Mouse (Mus musculus) MEL (cell line): Measurements from ENCODE around the gene Timm13. TPM values are rescaled to one million over a fixed set of nuclear protein-coding genes. Genes with fewer than 3 reads are reported as not detected.
A peak's percentile ranks its signal among the peaks of the same experiment; 100 is the strongest.

Experiments
- DNase-seq: peaks from one replicate; pipeline ENCODE4 v3.0.0; 2011; ENCODE audit warnings: low read depth, low spot score
- H3K27ac ChIP-seq: 2 replicates; pipeline ENCODE4 v1.5.1; 2012; ENCODE audit warnings: low read depth, mild to moderate bottlenecking, control low read depth, low read length, moderate library complexity; ENCODE audit not compliant: control insufficient read depth
- H3K27me3 ChIP-seq, 2 experiments: fragments of 150-350 bp in 1 of 2; sonication (generic) in 1 of 2; 2 replicates each; pipeline ENCODE4 v1.6.1; 2012; ENCODE audit warnings: low read length in 2 of 2, mild to moderate bottlenecking in 2 of 2, improper control_type of control experiment in 1 of 2, moderate library complexity in 1 of 2; ENCODE audit not compliant: insufficient read depth in 2 of 2, control insufficient read depth in 1 of 2
- H3K36me3 ChIP-seq, 2 experiments: 2 replicates each; pipeline ENCODE4 v1.6.1; 2012 to 2014; ENCODE audit warnings: low read length in 2 of 2, improper control_type of control experiment in 1 of 2, inconsistent platforms in 1 of 2, mild to moderate bottlenecking in 1 of 2; ENCODE audit not compliant: insufficient read depth in 2 of 2, control insufficient read depth in 1 of 2
- H3K4me1 ChIP-seq, 2 experiments: fragments of 150-350 bp in 1 of 2; sonication (generic) in 1 of 2; 2 replicates each; pipeline ENCODE4 v1.6.1; 2012; ENCODE audit warnings: low read length in 2 of 2, improper control_type of control experiment in 1 of 2, mild to moderate bottlenecking in 1 of 2; ENCODE audit not compliant: insufficient read depth in 2 of 2, control insufficient read depth in 1 of 2
- H3K4me3 ChIP-seq, 2 experiments: fragments of 150-350 bp in 1 of 2; sonication (generic) in 1 of 2; 2 replicates each; pipeline ENCODE4 v1.5.1; 2012; ENCODE audit warnings: low read depth in 2 of 2, low read length in 2 of 2, mild to moderate bottlenecking in 2 of 2, moderate library complexity in 2 of 2, control low read depth in 1 of 2, improper control_type of control experiment in 1 of 2; ENCODE audit not compliant: control insufficient read depth in 1 of 2, insufficient read depth in 1 of 2
- H3K79me2 ChIP-seq: 2 replicates; pipeline ENCODE4 v1.6.1; 2012; ENCODE audit warnings: mild to moderate bottlenecking, low read length, moderate library complexity; ENCODE audit not compliant: control insufficient read depth, poor library complexity, insufficient read depth
- H3K9ac ChIP-seq: 2 replicates; pipeline ENCODE4 v1.6.1; 2012; ENCODE audit warnings: low read depth, mild to moderate bottlenecking, control low read depth, low read length, moderate library complexity; ENCODE audit not compliant: control insufficient read depth, poor library complexity, severe bottlenecking
- H3K9me3 ChIP-seq: fragments of 150-350 bp; sonication (generic); replicated peaks from 2 replicates; pipeline ENCODE4 v1.6.1; 2012; ENCODE audit warnings: mild to moderate bottlenecking, low read length, improper control_type of control experiment, moderate library complexity; ENCODE audit not compliant: insufficient read depth
- BHLHE40 ChIP-seq: IDR thresholded peaks from 2 replicates; pipeline ENCODE4 v1.6.1; 2012; ENCODE audit warnings: low read depth, mild to moderate bottlenecking, inconsistent platforms, low read length, improper control_type of control experiment, borderline replicate concordance
- CHD2 ChIP-seq: IDR thresholded peaks from 2 replicates; pipeline ENCODE4 v1.6.1; 2011; ENCODE audit warnings: low read length, improper control_type of control experiment
- CTCF ChIP-seq, 3 experiments: IDR thresholded peaks in 2 of 3; conservative IDR thresholded peaks in 1 of 3; 2 replicates each; pipeline ENCODE4 v1.5.1; 2011 to 2012; ENCODE audit warnings: low read length in 3 of 3, low read depth in 2 of 3, mild to moderate bottlenecking in 2 of 3, improper control_type of control experiment in 1 of 3, inconsistent platforms in 1 of 3, mixed read lengths in 1 of 3, moderate library complexity in 1 of 3; ENCODE audit not compliant: control insufficient read depth in 1 of 3, insufficient read depth in 1 of 3, poor library complexity in 1 of 3, severe bottlenecking in 1 of 3
- E2F4 ChIP-seq: IDR thresholded peaks from 2 replicates; pipeline ENCODE4 v1.6.1; 2011; ENCODE audit warnings: low read depth, low read length, improper control_type of control experiment, borderline replicate concordance
- ELF1 ChIP-seq: IDR thresholded peaks from 2 replicates; pipeline ENCODE4 v1.6.1; 2014; ENCODE audit warnings: low read depth, mild to moderate bottlenecking, inconsistent platforms, low read length, improper control_type of control experiment, moderate library complexity
- GABPA ChIP-seq: IDR thresholded peaks from 2 replicates; pipeline ENCODE4 v1.6.1; 2012; ENCODE audit warnings: low read depth, mild to moderate bottlenecking, inconsistent platforms, low read length, improper control_type of control experiment, moderate library complexity
- HCFC1 ChIP-seq: IDR thresholded peaks from 2 replicates; pipeline ENCODE4 v1.6.1; 2012; ENCODE audit warnings: low read depth, mild to moderate bottlenecking, inconsistent platforms, low read length, improper control_type of control experiment, moderate library complexity
- JUND ChIP-seq: IDR thresholded peaks from 2 replicates; pipeline ENCODE4 v1.6.1; 2011; ENCODE audit warnings: low read depth, mild to moderate bottlenecking, improper control_type of control experiment, low read length
- KAT2A ChIP-seq: conservative IDR thresholded peaks from 2 replicates; pipeline ENCODE4 v1.6.1; 2012; ENCODE audit warnings: low read depth, low read length, improper control_type of control experiment, inconsistent platforms
- MAX ChIP-seq: IDR thresholded peaks from 2 replicates; pipeline ENCODE4 v1.6.1; 2011; ENCODE audit warnings: low read length, improper control_type of control experiment
- MEF2A ChIP-seq: IDR thresholded peaks from 2 replicates; pipeline ENCODE4 v1.6.1; 2014; ENCODE audit warnings: low read depth, mild to moderate bottlenecking, inconsistent platforms, low read length, improper control_type of control experiment; ENCODE audit not compliant: poor library complexity, insufficient replicate concordance, severe bottlenecking; ENCODE audit errors: extremely low read depth
- MXI1 ChIP-seq: IDR thresholded peaks from 2 replicates; pipeline ENCODE4 v1.6.1; 2011; ENCODE audit warnings: mild to moderate bottlenecking, low read depth, low read length, improper control_type of control experiment
- MYC ChIP-seq: IDR thresholded peaks from 2 replicates; pipeline ENCODE4 v1.6.1; 2011; ENCODE audit warnings: low read depth, mild to moderate bottlenecking, low read length, improper control_type of control experiment, moderate library complexity
- NRF1 ChIP-seq: IDR thresholded peaks from 2 replicates; pipeline ENCODE4 v1.6.1; 2014; ENCODE audit warnings: low read depth, mild to moderate bottlenecking, inconsistent platforms, low read length, improper control_type of control experiment, moderate library complexity; ENCODE audit not compliant: poor library complexity, insufficient read depth, severe bottlenecking
- POLR2A ChIP-seq, 2 experiments: IDR thresholded peaks; 2 replicates each; pipeline ENCODE4 v1.6.1; 2011 to 2012; ENCODE audit warnings: low read length in 2 of 2, mild to moderate bottlenecking in 2 of 2, control low read depth in 1 of 2, improper control_type of control experiment in 1 of 2, low read depth in 1 of 2, moderate library complexity in 1 of 2; ENCODE audit not compliant: control insufficient read depth in 1 of 2, insufficient read depth in 1 of 2, poor library complexity in 1 of 2
- SMC3 ChIP-seq: IDR thresholded peaks from 2 replicates; pipeline ENCODE4 v1.6.1; 2011; ENCODE audit warnings: low read depth, low read length, improper control_type of control experiment
- TAL1 ChIP-seq: IDR thresholded peaks from 2 replicates; pipeline ENCODE4 v1.6.1; 2012; ENCODE audit warnings: mild to moderate bottlenecking, inconsistent platforms, low read length, moderate library complexity, mixed read lengths
- TBP ChIP-seq: IDR thresholded peaks from 2 replicates; pipeline ENCODE4 v1.8.0; 2011; ENCODE audit warnings: low read depth, low read length, improper control_type of control experiment
- UBTF ChIP-seq: IDR thresholded peaks from 2 replicates; pipeline ENCODE4 v1.6.1; 2012; ENCODE audit warnings: low read depth, mild to moderate bottlenecking, inconsistent platforms, low read length, improper control_type of control experiment, moderate library complexity, borderline replicate concordance; ENCODE audit not compliant: insufficient read depth
- USF1 ChIP-seq: IDR thresholded peaks from 2 replicates; pipeline ENCODE4 v1.6.1; 2014; ENCODE audit warnings: low read depth, mild to moderate bottlenecking, inconsistent platforms, low read length, improper control_type of control experiment, moderate library complexity
- USF2 ChIP-seq, 2 experiments: IDR thresholded peaks; 2 replicates each; pipeline ENCODE4 v1.6.1; 2011 to 2012; ENCODE audit warnings: improper control_type of control experiment in 2 of 2, low read length in 2 of 2, borderline replicate concordance in 1 of 2, inconsistent platforms in 1 of 2, low read depth in 1 of 2, mild to moderate bottlenecking in 1 of 2; ENCODE audit not compliant: insufficient read depth in 1 of 2
- ZC3H11A ChIP-seq: IDR thresholded peaks from 2 replicates; pipeline ENCODE4 v1.6.1; 2012; ENCODE audit warnings: low read depth, mild to moderate bottlenecking, inconsistent platforms, low read length, improper control_type of control experiment
- ZKSCAN1 ChIP-seq: IDR thresholded peaks from 2 replicates; pipeline ENCODE4 v1.6.1; 2012; ENCODE audit warnings: low read depth, mild to moderate bottlenecking, inconsistent platforms, low read length, improper control_type of control experiment, moderate library complexity
- ZMIZ1 ChIP-seq: IDR thresholded peaks from 2 replicates; pipeline ENCODE4 v1.6.1; 2012; ENCODE audit warnings: low read depth, mild to moderate bottlenecking, inconsistent platforms, low read length, improper control_type of control experiment, moderate library complexity
- ZNF384 ChIP-seq: IDR thresholded peaks from 2 replicates; pipeline ENCODE4 v1.6.1; 2012; ENCODE audit warnings: low read depth, mild to moderate bottlenecking, inconsistent platforms, low read length, improper control_type of control experiment
- polyA plus RNA-seq, 2 experiments: library from polyadenylated mRNA; stranded (reverse) in 1 of 2; unstranded in 1 of 2; fragments of >175 nt in 1 of 2; fragments of >200 nt in 1 of 2; gene quantifications; 2 replicates each; pipeline versions ENCODE4 v1.2.1 to v1.2.4; 2012; ENCODE audit warnings: low replicate concordance in 2 of 2, low read depth in 1 of 2; ENCODE audit not compliant: insufficient read length in 2 of 2, insufficient read depth in 1 of 2, missing spikeins in 1 of 2
- total RNA-seq: library from RNA; depleted of rRNA; stranded (reverse); fragments of 300-350 nt; gene quantifications from 2 replicates; pipeline ENCODE4 v1.2.3, GENCODE M21; 2012

Gene Timm13
- total and polyA plus RNA-seq, 3 experiments, result 329 to 645 (median 349) TPM

GRCm38 (mm10) chr10:80932206-80932605 lies 31.4 kb upstream of the Timm13 start (continued):
- TF ChIP-seq ZNF384 (no peak), SMC3 (no peak), USF2 (IDR thresholded peaks at IDR 0.05; ENCODE audit: borderline replicate concordance in 1 of 2, insufficient read depth in 1 of 2, low read depth in 1 of 2, low read length in 2 of 2) (no peak), ZMIZ1 (no peak; the same call in none of the 2 replicates), MEF2A (no peak), HCFC1 (peak; percentile 81), GABPA (no peak), CTCF (IDR thresholded peaks at IDR 0.05 in 2 of 3, conservative IDR thresholded peaks at IDR 0.05 in 1 of 3; ENCODE audit: control insufficient read depth in 1 of 3, insufficient read depth in 1 of 3, low read depth in 2 of 3, low read length in 3 of 3, poor library complexity in 1 of 3, severe bottlenecking in 1 of 3) (no peak), TAL1 (no peak), ELF1 (no peak), MYC (no peak), BHLHE40 (no peak), ZKSCAN1 (no peak), NRF1 (no peak), CHD2 (peak; percentile 71), UBTF (no peak), JUND (no peak), E2F4 (no peak)

DNA sequence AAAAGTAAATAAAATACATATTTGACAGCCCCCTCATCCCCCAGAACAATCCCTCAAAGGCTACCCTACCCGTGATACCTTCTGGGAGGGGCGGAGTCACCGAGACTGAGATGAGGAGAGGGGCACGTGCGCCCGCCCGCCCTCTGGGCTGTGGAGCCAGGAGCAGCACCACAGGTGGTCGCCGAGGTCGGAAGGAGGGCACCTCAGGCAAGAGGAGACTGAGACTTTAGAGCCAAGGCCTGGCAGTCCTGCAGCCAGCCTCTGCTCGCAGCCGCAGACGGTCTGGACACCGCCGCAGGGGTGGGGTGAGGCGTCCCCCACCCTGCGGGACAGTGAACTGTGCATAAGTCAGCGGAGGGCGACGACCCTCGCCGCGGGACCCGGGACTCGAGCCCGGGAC lies 30.9 kb upstream of the Timm13 start:
- H3K27ac ChIP-seq, result peak overlapping the region; percentile 36
- peak overlapping the region; percentile 77 for H3K9ac ChIP-seq
- H3K4me3 ChIP-seq, result peak overlapping the region; percentile 54 to 92
- DNase-seq, result peak; percentile 49
- no peaks in the 10 kb centered on the region for H3K27me3 ChIP-seq
- TF ChIP-seq SMC3, result no peak
- no peak for TF ChIP-seq JUND
- no peak for TF ChIP-seq KAT2A
- no peak for TF ChIP-seq TBP
- TF ChIP-seq TAL1, result no peak
- peak; percentile 40; the same call in 1 of the 2 replicates for TF ChIP-seq MAX
- TF ChIP-seq BHLHE40, result peak; percentile 72; the same call in 1 of the 2 replicates
- no peak; the same call in 1 of the 2 replicates for TF ChIP-seq MXI1
- no peak for TF ChIP-seq HCFC1
- peak; percentile 67 for TF ChIP-seq USF1
- no peak for TF ChIP-seq ZC3H11A
- no peak for TF ChIP-seq POLR2A (IDR thresholded peaks at IDR 0.05; ENCODE audit: control insufficient read depth in 1 of 2, insufficient read depth in 1 of 2, low read depth in 1 of 2, low read length in 2 of 2, poor library complexity in 1 of 2)
- H3K9me3 ChIP-seq, result no peaks in the 10 kb centered on the region
- peaks cover 5 to 25% of the 10 kb centered on the region in 2 experiments for H3K4me1 ChIP-seq
- peaks cover 0 to 11% of the 10 kb centered on the region in 2 experiments; a peak in 2 of 4 replicates for H3K36me3 ChIP-seq
- H3K79me2 ChIP-seq, result peaks cover 13% of the 10 kb centered on the region
